ENCODE assay signal across 8 mouse cellular contexts in the genomic region with DNA sequence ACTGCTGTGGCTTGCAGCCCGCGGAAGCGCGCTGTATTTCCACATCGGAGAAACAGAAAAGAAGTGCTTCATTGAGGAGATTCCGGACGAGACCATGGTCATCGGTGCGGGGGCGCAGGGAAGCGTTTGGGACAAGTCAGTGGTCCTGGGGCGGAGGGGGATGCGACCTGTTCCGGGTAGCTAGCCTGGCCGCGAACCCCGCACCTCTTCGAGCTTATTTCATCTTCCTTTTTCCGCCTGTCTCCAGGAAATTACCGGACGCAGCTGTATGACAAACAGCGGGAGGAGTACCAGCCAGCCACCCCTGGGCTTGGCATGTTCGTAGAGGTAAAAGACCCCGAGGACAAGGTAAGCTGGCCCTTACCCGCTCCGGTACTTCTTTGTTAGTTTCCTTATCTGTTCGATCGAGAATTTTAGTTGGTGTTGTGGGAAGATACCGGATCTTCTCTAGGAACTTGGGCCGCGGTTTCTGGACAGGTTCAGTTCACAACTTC. TPM values are rescaled to one million over a fixed set of nuclear protein-coding genes. Genes with fewer than 3 reads are reported as not detected.
A peak's percentile ranks its signal among the peaks of the same experiment; 100 is the strongest.
DNase-seq lines count a peak whose midpoint lies in the region; ATAC-seq and TF ChIP-seq lines count a peak whose summit lies in the region.

No protein-coding gene starts in this region.

- peaks cover 18% of the 10 kb centered on the region for H3K36me3 ChIP-seq in liver, adult 2 months (ENCODE audit: control insufficient read depth, insufficient read depth, low read length)
- peaks cover 8% of the 10 kb centered on the region for H3K36me3 ChIP-seq in embryonic facial prominence, embryonic 11.5 days (replicated peaks; ENCODE audit: control insufficient read depth, insufficient read depth, low read depth, low read length)
- peaks cover 30% of the 10 kb centered on the region for H3K36me3 ChIP-seq in intestine, embryonic 15.5 days
- peaks cover 19% of the 10 kb centered on the region for H3K36me3 ChIP-seq in neural tube, embryonic 14.5 days (ENCODE audit: control insufficient read depth, insufficient read depth, low read length)

- DNase-seq in liver, adult 2 months (ENCODE audit: extremely low read depth, low read depth, low spot score) = peak; percentile 15
- no peak for DNase-seq in liver
- DNase-seq in embryonic facial prominence, embryonic 11.5 days (ENCODE audit: low spot score) = no peak
- DNase-seq in T-cell, adult 2 months (ENCODE audit: low spot score) = no peak
- DNase-seq in spleen, adult 12 weeks (ENCODE audit: low spot score) = no peak
- no peak for DNase-seq in kidney, postnatal 14 days

- TF ChIP-seq CTCF in liver, adult 2 months (IDR thresholded peaks at IDR 0.05; ENCODE audit: low read depth, low read length) = no peak

- under 1% methylated on average over 31 of the region's 31 CpGs for WGBS in liver, adult 2 months
- WGBS in embryonic facial prominence, embryonic 11.5 days = under 1% methylated on average over 31 of the region's 31 CpGs
- WGBS in intestine, embryonic 15.5 days = under 1% methylated on average over 31 of the region's 31 CpGs
- under 1% methylated on average over 31 of the region's 31 CpGs for WGBS in neural tube, embryonic 14.5 days

- peak overlapping the region; percentile 53; the same call in 1 of the 2 replicates for H3K27ac ChIP-seq in liver, adult 2 months (replicated peaks; ENCODE audit: insufficient read depth, low read depth, low read length)
- peak overlapping the region; percentile 47; the same call in 1 of the 2 replicates for H3K27ac ChIP-seq in embryonic facial prominence, embryonic 11.5 days (replicated peaks; ENCODE audit: low read depth, low read length)
- peak overlapping the region; percentile 14; the same call in 1 of the 2 replicates for H3K27ac ChIP-seq in intestine, embryonic 15.5 days
- peak overlapping the region; percentile 84 for H3K27ac ChIP-seq in neural tube, embryonic 14.5 days (ENCODE audit: low read depth, low read length)

- TF ChIP-seq POLR2A in liver, adult 2 months (IDR thresholded peaks at IDR 0.05; ENCODE audit: extremely low read depth, insufficient read depth, low read length) = no peak

- H3K4me2 ChIP-seq in embryonic facial prominence, embryonic 11.5 days (ENCODE audit: low read depth, low read length) = peak overlapping the region; percentile 49
- peak overlapping the region; percentile 59 for H3K4me2 ChIP-seq in intestine, embryonic 15.5 days (replicated peaks)
- H3K4me2 ChIP-seq in neural tube, embryonic 14.5 days (ENCODE audit: low read depth, low read length) = peak overlapping the region; percentile 71

- ATAC-seq in embryonic facial prominence, embryonic 11.5 days (replicated peaks; ENCODE audit: insufficient number of reproducible peaks, low FRiP score, low TSS enrichment, low read depth) = peak; percentile 51
- ATAC-seq in intestine, embryonic 15.5 days = peak; percentile 68
- peak; percentile 60 for ATAC-seq in neural tube, embryonic 14.5 days (ENCODE audit: low read depth)

- peaks cover 2% of the 10 kb centered on the region; the same call in 1 of the 2 replicates for H3K4me1 ChIP-seq in liver, adult 2 months (ENCODE audit: control insufficient read depth, insufficient read depth, low read length)
- H3K4me1 ChIP-seq in embryonic facial prominence, embryonic 11.5 days (ENCODE audit: control insufficient read depth, insufficient read depth, low read length) = no peaks in the 10 kb centered on the region; the same call in 1 of the 2 replicates
- H3K4me1 ChIP-seq in intestine, embryonic 15.5 days (replicated peaks) = peaks cover 5% of the 10 kb centered on the region; the same call in 1 of the 2 replicates
- H3K4me1 ChIP-seq in neural tube, embryonic 14.5 days (ENCODE audit: control insufficient read depth, insufficient read depth, low read length) = peaks cover 9% of the 10 kb centered on the region; the same call in 1 of the 2 replicates

- no peaks in the 10 kb centered on the region for H3K27me3 ChIP-seq in liver, adult 2 months (ENCODE audit: control insufficient read depth, insufficient read depth, low read length)
- H3K27me3 ChIP-seq in embryonic facial prominence, embryonic 11.5 days (ENCODE audit: control insufficient read depth, insufficient read depth, low read length) = no peaks in the 10 kb centered on the region
- H3K27me3 ChIP-seq in intestine, embryonic 15.5 days (replicated peaks) = no peaks in the 10 kb centered on the region
- H3K27me3 ChIP-seq in neural tube, embryonic 14.5 days (ENCODE audit: control insufficient read depth, insufficient read depth, low read length) = no peaks in the 10 kb centered on the region

- H3K4me3 ChIP-seq in liver, adult 2 months (ENCODE audit: insufficient read depth, low read depth, low read length) = peak overlapping the region; percentile 85
- peak overlapping the region; percentile 87 for H3K4me3 ChIP-seq in embryonic facial prominence, embryonic 11.5 days (ENCODE audit: low read depth, low read length)
- H3K4me3 ChIP-seq in intestine, embryonic 15.5 days (replicated peaks) = peak overlapping the region; percentile 75
- H3K4me3 ChIP-seq in neural tube, embryonic 14.5 days (ENCODE audit: low read depth, low read length) = peak overlapping the region; percentile 74

- H3K9me3 ChIP-seq in embryonic facial prominence, embryonic 11.5 days (replicated peaks; ENCODE audit: control insufficient read depth, low read length) = no peaks in the 10 kb centered on the region
- H3K9me3 ChIP-seq in intestine, embryonic 15.5 days = no peaks in the 10 kb centered on the region
- no peaks in the 10 kb centered on the region for H3K9me3 ChIP-seq in neural tube, embryonic 14.5 days (ENCODE audit: control insufficient read depth, low read length)

- no peaks in the 10 kb centered on the region; the same call in 1 of the 2 replicates for H3K79me2 ChIP-seq in liver, adult 2 months (ENCODE audit: control insufficient read depth, insufficient read depth, low read length)

- H3K9ac ChIP-seq in liver, adult 2 months (ENCODE audit: low read depth, low read length) = peak overlapping the region; percentile 83
- H3K9ac ChIP-seq in embryonic facial prominence, embryonic 11.5 days (replicated peaks; ENCODE audit: low read length) = peak overlapping the region; percentile 87
- H3K9ac ChIP-seq in intestine, embryonic 15.5 days = peak overlapping the region; percentile 83
- peak overlapping the region; percentile 60 for H3K9ac ChIP-seq in neural tube, embryonic 14.5 days (replicated peaks; ENCODE audit: low read depth, low read length)

RNA-seq across cellular contexts. Expression of a gene that starts 6.4 kb away (rescaled TPM):
- total RNA-seq in liver, adult 2 months (2014; rRNA removed) = 7.9 and 9.2 TPM in 2 replicates
- 12.3 and 14.8 TPM in 2 replicates for polyA plus RNA-seq in liver, adult 2 months (2012; rRNA removed)
- 14.2 and 16.3 TPM in 2 replicates for polyA plus RNA-seq in embryonic facial prominence, embryonic 11.5 days (2014; fragmentation: Nextera tagmentation; extraction: Ambion mirVana)
- polyA plus RNA-seq in intestine, embryonic 15.5 days (2015; fragmentation: Nextera tagmentation; extraction: Ambion mirVana) = 21.7 and 23.2 TPM in 2 replicates
- 32.7 and 40.4 TPM in 2 replicates for polyA plus RNA-seq in neural tube, embryonic 14.5 days (2014; fragmentation: Nextera tagmentation; extraction: Ambion mirVana)

RNA-seq across cellular contexts. Expression of a gene that starts 19.8 kb away (rescaled TPM):
- total RNA-seq in liver, adult 2 months (2014; rRNA removed) = 45.2 and 45.5 TPM in 2 replicates
- 45.5 and 62.2 TPM in 2 replicates for polyA plus RNA-seq in liver, adult 2 months (2012; rRNA removed)
- 55.6 and 57.8 TPM in 2 replicates for polyA plus RNA-seq in embryonic facial prominence, embryonic 11.5 days (2014; fragmentation: Nextera tagmentation; extraction: Ambion mirVana)
- 110 and 122 TPM in 2 replicates for polyA plus RNA-seq in intestine, embryonic 15.5 days (2015; fragmentation: Nextera tagmentation; extraction: Ambion mirVana)
- 49.3 and 57.0 TPM in 2 replicates for polyA plus RNA-seq in neural tube, embryonic 14.5 days (2014; fragmentation: Nextera tagmentation; extraction: Ambion mirVana)

RNA-seq across cellular contexts. Expression of a gene that starts 22.4 kb away (rescaled TPM):
- 11.1 and 11.7 TPM in 2 replicates for total RNA-seq in liver, adult 2 months (2014; rRNA removed)
- polyA plus RNA-seq in liver, adult 2 months (2012; rRNA removed) = 39.9 and 67.8 TPM in 2 replicates
- polyA plus RNA-seq in embryonic facial prominence, embryonic 11.5 days (2014; fragmentation: Nextera tagmentation; extraction: Ambion mirVana) = 36.7 and 37.0 TPM in 2 replicates
- 22.9 and 23.5 TPM in 2 replicates for polyA plus RNA-seq in intestine, embryonic 15.5 days (2015; fragmentation: Nextera tagmentation; extraction: Ambion mirVana)
- 47.1 and 50.1 TPM in 2 replicates for polyA plus RNA-seq in neural tube, embryonic 14.5 days (2014; fragmentation: Nextera tagmentation; extraction: Ambion mirVana)

RNA-seq across cellular contexts. Expression of a gene that starts 29.5 kb away (rescaled TPM):
- total RNA-seq in liver, adult 2 months (2014; rRNA removed) = 27.1 and 33.4 TPM in 2 replicates
- 13.4 and 14.6 TPM in 2 replicates for polyA plus RNA-seq in liver, adult 2 months (2012; rRNA removed)
- polyA plus RNA-seq in embryonic facial prominence, embryonic 11.5 days (2014; fragmentation: Nextera tagmentation; extraction: Ambion mirVana) = 62.3 and 66.1 TPM in 2 replicates
- polyA plus RNA-seq in intestine, embryonic 15.5 days (2015; fragmentation: Nextera tagmentation; extraction: Ambion mirVana) = 41.6 and 46.9 TPM in 2 replicates
- polyA plus RNA-seq in neural tube, embryonic 14.5 days (2014; fragmentation: Nextera tagmentation; extraction: Ambion mirVana) = 112 and 118 TPM in 2 replicates

RNA-seq across cellular contexts. Expression of a gene that starts 41.5 kb away (rescaled TPM):
- 14.6 and 18.6 TPM in 2 replicates for total RNA-seq in liver, adult 2 months (2014; rRNA removed)
- polyA plus RNA-seq in liver, adult 2 months (2012; rRNA removed) = 5.5 and 6.8 TPM in 2 replicates
- polyA plus RNA-seq in embryonic facial prominence, embryonic 11.5 days (2014; fragmentation: Nextera tagmentation; extraction: Ambion mirVana) = 54.1 and 58.0 TPM in 2 replicates
- polyA plus RNA-seq in intestine, embryonic 15.5 days (2015; fragmentation: Nextera tagmentation; extraction: Ambion mirVana) = 31.4 and 31.5 TPM in 2 replicates
- polyA plus RNA-seq in neural tube, embryonic 14.5 days (2014; fragmentation: Nextera tagmentation; extraction: Ambion mirVana) = 31.2 and 35.4 TPM in 2 replicates

Comparison
In these comparisons a context has a peak if more than half of its experiments do, and no peak if none do; other contexts are left out.
1. H3K27ac ChIP-seq: peak in every context shown above with its lines; median percentile 84 in neural tube, embryonic 14.5 days; 53 in liver, adult 2 months; 47 in embryonic facial prominence, embryonic 11.5 days; 14 in intestine, embryonic 15.5 days.